In the genomic region with DNA sequence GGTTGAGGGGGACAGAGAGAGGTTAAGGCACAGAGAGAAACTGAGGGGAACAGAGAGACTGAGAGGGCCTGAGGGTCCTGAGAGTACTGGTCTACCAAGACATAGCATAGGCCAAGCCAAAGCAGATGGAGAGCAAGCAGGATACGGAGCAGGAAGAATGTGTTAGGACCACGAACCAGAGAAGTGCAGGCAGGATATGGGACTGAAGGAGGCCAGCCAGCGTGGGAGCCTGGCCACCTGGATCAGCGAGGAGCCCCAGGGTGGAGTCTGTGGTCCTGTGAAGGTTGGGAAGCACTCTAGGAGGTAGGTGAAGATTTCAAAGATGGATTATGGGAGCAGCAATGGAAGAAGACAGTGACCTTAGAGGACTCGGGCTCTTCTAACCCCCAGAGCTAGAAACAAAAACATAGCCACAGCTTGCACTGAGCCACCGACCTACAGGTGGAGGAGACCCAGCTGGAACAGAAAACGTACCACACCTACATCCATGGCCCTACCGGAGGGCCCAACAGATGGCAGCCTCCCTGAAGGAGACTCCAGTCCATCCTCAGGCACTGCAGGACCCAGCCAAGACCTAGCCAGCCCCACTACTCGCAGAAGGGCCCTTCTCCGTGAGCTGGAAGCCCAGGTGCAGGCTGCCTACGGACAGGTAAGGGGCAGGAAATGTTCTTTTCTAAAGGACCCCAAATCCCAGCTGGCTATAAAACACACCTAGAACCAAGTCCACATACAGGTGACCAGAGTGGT, we compare ENCODE assay signal across 20 mouse cellular contexts. TPM values are rescaled to one million over a fixed set of nuclear protein-coding genes. Genes with fewer than 3 reads are reported as not detected.
"Had no signal": no experiment of that assay in that cellular context is flagged by ENCODE, and none has a peak within 500 bp of the region (broad histone marks: within the 10 kb centered on the region; RNA-seq: fewer than 3 reads in every experiment).

No protein-coding gene starts in this region.

- H3K36me3 ChIP-seq: kidney, embryonic 15.5 days; limb, embryonic 13.5 days; midbrain, embryonic 10.5 days; midbrain, embryonic 15.5 days; neural tube, embryonic 13.5 days had no signal

- H3K27ac ChIP-seq: kidney, embryonic 15.5 days; limb, embryonic 13.5 days; midbrain, embryonic 10.5 days; midbrain, embryonic 15.5 days; neural tube, embryonic 13.5 days had no signal

- H3K4me1 ChIP-seq: limb, embryonic 13.5 days; midbrain, embryonic 15.5 days; neural tube, embryonic 13.5 days had no signal

- H3K27me3 ChIP-seq: limb, embryonic 13.5 days; neural tube, embryonic 13.5 days had no signal

- H3K4me2 ChIP-seq: kidney, embryonic 15.5 days; limb, embryonic 13.5 days; lung, embryonic 14.5 days; midbrain, embryonic 15.5 days; neural tube, embryonic 13.5 days had no signal

- H3K9me3 ChIP-seq: kidney, embryonic 15.5 days; limb, embryonic 13.5 days; midbrain, embryonic 10.5 days; midbrain, embryonic 15.5 days; neural tube, embryonic 13.5 days had no signal

- H3K4me3 ChIP-seq: kidney, embryonic 15.5 days; limb, embryonic 13.5 days; midbrain, embryonic 10.5 days; midbrain, embryonic 15.5 days; neural tube, embryonic 13.5 days had no signal

- DNase-seq: kidney, postnatal 14 days; left cerebral cortex, postnatal 4 days; lung, embryonic 14.5 days; lung, postnatal 10 days; lung, postnatal 4 days; right cerebral cortex, postnatal 4 days; spleen, adult 18-20 months; thymus, postnatal 36 days had no signal

- H3K9ac ChIP-seq: kidney, embryonic 15.5 days; limb, embryonic 13.5 days; lung, embryonic 14.5 days; midbrain, embryonic 15.5 days; neural tube, embryonic 13.5 days had no signal

- ATAC-seq: midbrain, embryonic 15.5 days had no signal

RNA-seq across cellular contexts. Expression of gene Cabp2, which starts 1.0 kb away (rescaled TPM):
- total RNA-seq: layer of hippocampus, adult 8-10 months; layer of hippocampus, postnatal 14 days; left cerebral cortex, adult 18-20 months; left cerebral cortex, postnatal 10 days; left cerebral cortex, postnatal 4 days; megakaryocyte, adult 5-6 weeks had no signal
- polyA plus RNA-seq: large intestine, adult 2 months; limb, embryonic 13.5 days; lung, embryonic 14.5 days; midbrain, embryonic 10.5 days; neural tube, embryonic 13.5 days; stomach, embryonic 14.5 days had no signal

RNA-seq across cellular contexts. Expression of gene Gstp3, which starts 23.0 kb away (rescaled TPM):
- total RNA-seq: layer of hippocampus, adult 8-10 months; layer of hippocampus, postnatal 14 days; left cerebral cortex, adult 18-20 months; left cerebral cortex, postnatal 10 days; left cerebral cortex, postnatal 4 days had no signal
- polyA plus RNA-seq: limb, embryonic 13.5 days; lung, embryonic 14.5 days; midbrain, embryonic 15.5 days; neural tube, embryonic 13.5 days; stomach, embryonic 14.5 days had no signal
